Comparison of ENCODE assay signal across 21 mouse cellular contexts in genomic region chr8:103398179-103398578, GRCm38 (mm10).
A peak's percentile ranks its signal among the peaks of the same experiment; 100 is the strongest.
DNase-seq lines count a peak whose midpoint lies in the region; ATAC-seq lines count a peak whose summit lies in the region.
"Had no signal": no experiment of that assay in that cellular context is flagged by ENCODE, and none has a peak within 500 bp of the region (broad histone marks: within the 10 kb centered on the region; RNA-seq: fewer than 3 reads in every experiment).

No protein-coding gene starts in this region.

- no peak overlapping the region for H3K27ac ChIP-seq in hindbrain, embryonic 10.5 days
- H3K27ac ChIP-seq in hindbrain, embryonic 13.5 days = no peak overlapping the region
- peak overlapping the region; percentile 4; the same call in 1 of the 2 replicates for H3K27ac ChIP-seq in embryonic facial prominence, embryonic 14.5 days (replicated peaks; ENCODE audit: low read depth, low read length)
- 0 out of 2 replicates have a peak overlapping the region, but pooled peaks have one; percentile 17 for H3K27ac ChIP-seq in limb, embryonic 12.5 days
- H3K27ac ChIP-seq: hindbrain, embryonic 14.5 days; liver, embryonic 12.5 days had no signal

- no peak overlapping the region for H3K4me3 ChIP-seq in hindbrain, embryonic 10.5 days
- H3K4me3 ChIP-seq in hindbrain, embryonic 13.5 days = no peak overlapping the region
- no peak overlapping the region for H3K4me3 ChIP-seq in embryonic facial prominence, embryonic 14.5 days (ENCODE audit: low read depth, low read length)
- no peak overlapping the region for H3K4me3 ChIP-seq in limb, embryonic 12.5 days (replicated peaks)
- H3K4me3 ChIP-seq: heart, embryonic 12.5 days; liver, embryonic 12.5 days had no signal

- ATAC-seq in hindbrain, embryonic 13.5 days (ENCODE audit: low FRiP score) = no peak
- ATAC-seq in embryonic facial prominence, embryonic 14.5 days (ENCODE audit: low read depth) = peak; percentile 71; the same call in 1 of the 2 replicates
- ATAC-seq in limb, embryonic 12.5 days (ENCODE audit: insufficient number of reproducible peaks, insufficient read depth, low FRiP score, low TSS enrichment, low read depth) = peak; percentile 68; the same call in 1 of the 2 replicates
- ATAC-seq: forebrain, embryonic 14.5 days; liver, embryonic 12.5 days had no signal

- WGBS in hindbrain, embryonic 10.5 days = 70% methylated on average over 3 of the region's 3 CpGs
- WGBS in hindbrain, embryonic 13.5 days = 82% methylated on average over 3 of the region's 3 CpGs
- WGBS in embryonic facial prominence, embryonic 14.5 days = 26% methylated on average over 3 of the region's 3 CpGs
- WGBS in limb, embryonic 12.5 days = 41% methylated on average over 3 of the region's 3 CpGs

- no peaks in the 10 kb centered on the region for H3K9me3 ChIP-seq in hindbrain, embryonic 10.5 days
- no peaks in the 10 kb centered on the region for H3K9me3 ChIP-seq in hindbrain, embryonic 13.5 days
- H3K9me3 ChIP-seq in embryonic facial prominence, embryonic 14.5 days (ENCODE audit: control insufficient read depth, low read length) = 0 out of 2 replicates have a peak, but pooled peaks cover 4% of the 10 kb centered on the region
- no peaks in the 10 kb centered on the region for H3K9me3 ChIP-seq in limb, embryonic 12.5 days
- H3K9me3 ChIP-seq: heart, embryonic 12.5 days; liver, embryonic 12.5 days had no signal

- no peaks in the 10 kb centered on the region for H3K36me3 ChIP-seq in hindbrain, embryonic 10.5 days
- H3K36me3 ChIP-seq in hindbrain, embryonic 13.5 days = no peaks in the 10 kb centered on the region
- no peaks in the 10 kb centered on the region for H3K36me3 ChIP-seq in embryonic facial prominence, embryonic 14.5 days (ENCODE audit: control insufficient read depth, insufficient read depth, low read length)
- no peaks in the 10 kb centered on the region for H3K36me3 ChIP-seq in limb, embryonic 12.5 days
- H3K36me3 ChIP-seq: heart, embryonic 12.5 days; liver, embryonic 12.5 days had no signal

- H3K4me1 ChIP-seq in hindbrain, embryonic 10.5 days (replicated peaks) = peaks cover 12% of the 10 kb centered on the region
- peaks cover 5% of the 10 kb centered on the region for H3K4me1 ChIP-seq in hindbrain, embryonic 13.5 days (replicated peaks)
- H3K4me1 ChIP-seq in embryonic facial prominence, embryonic 14.5 days (ENCODE audit: control insufficient read depth, insufficient read depth, low read length) = peaks cover 10% of the 10 kb centered on the region; the same call in 1 of the 2 replicates
- H3K4me1 ChIP-seq in limb, embryonic 12.5 days (replicated peaks) = no peaks in the 10 kb centered on the region; the same call in 1 of the 2 replicates
- H3K4me1 ChIP-seq: heart, embryonic 12.5 days; liver, embryonic 12.5 days had no signal

- DNase-seq in hindbrain, embryonic 10.5 days (ENCODE audit: low spot score) = peak; percentile 10
- DNase-seq in brain, adult 2 months (ENCODE audit: low read depth, low spot score) = peak; percentile 19
- peak; percentile 77 for DNase-seq in embryonic facial prominence, embryonic 14.5 days (ENCODE audit: low spot score)
- no peak for DNase-seq in adrenal gland, adult 2 months
- no peak for DNase-seq in urinary bladder, postnatal 4 days (ENCODE audit: low spot score in 2 of 2)
- DNase-seq in right cerebral cortex, postnatal 14 days = no peak
- DNase-seq: adrenal gland, adult 8-10 months; B cell, adult 2 months; cerebellum, postnatal 25 days; heart, postnatal 14 days; kidney, adult 9 months; kidney, postnatal 4 days; lung, adult 2 months; lung, postnatal 36 days; thymus, postnatal 25 days had no signal

- H3K27me3 ChIP-seq in hindbrain, embryonic 10.5 days (ENCODE audit: insufficient read depth, poor library complexity, severe bottlenecking) = no peaks in the 10 kb centered on the region
- H3K27me3 ChIP-seq in hindbrain, embryonic 13.5 days = no peaks in the 10 kb centered on the region
- no peaks in the 10 kb centered on the region for H3K27me3 ChIP-seq in embryonic facial prominence, embryonic 14.5 days (replicated peaks; ENCODE audit: control insufficient read depth, insufficient read depth, low read length)
- no peaks in the 10 kb centered on the region for H3K27me3 ChIP-seq in limb, embryonic 12.5 days
- H3K27me3 ChIP-seq: heart, embryonic 12.5 days; liver, embryonic 12.5 days had no signal

- H3K4me2 ChIP-seq in hindbrain, embryonic 13.5 days = no peak overlapping the region
- no peak overlapping the region for H3K4me2 ChIP-seq in embryonic facial prominence, embryonic 14.5 days (ENCODE audit: low read depth, low read length)
- H3K4me2 ChIP-seq in limb, embryonic 12.5 days = no peak overlapping the region
- H3K4me2 ChIP-seq: heart, embryonic 12.5 days; hindbrain, embryonic 14.5 days; liver, embryonic 12.5 days had no signal

- H3K9ac ChIP-seq in hindbrain, embryonic 13.5 days = no peak overlapping the region
- no peak overlapping the region for H3K9ac ChIP-seq in embryonic facial prominence, embryonic 14.5 days (ENCODE audit: low read depth, low read length)
- H3K9ac ChIP-seq in limb, embryonic 12.5 days (replicated peaks) = no peak overlapping the region
- H3K9ac ChIP-seq: heart, embryonic 12.5 days; hindbrain, embryonic 14.5 days; liver, embryonic 12.5 days had no signal

Comparison
In these comparisons a context has a peak if more than half of its experiments do, and no peak if none do; other contexts are left out.
1. DNase-seq: peak in hindbrain, embryonic 10.5 days (single experiment), brain, adult 2 months (single experiment) and embryonic facial prominence, embryonic 14.5 days (single experiment); none in adrenal gland, adult 2 months (single experiment), urinary bladder, postnatal 4 days (0 of 2) and right cerebral cortex, postnatal 14 days (single experiment).
2. H3K27ac ChIP-seq: peak in embryonic facial prominence, embryonic 14.5 days (single experiment) and limb, embryonic 12.5 days (single experiment); none in hindbrain, embryonic 10.5 days (single experiment) and hindbrain, embryonic 13.5 days (single experiment).